Mouse (Mus musculus): ENCODE results near the gene Cnrip1. TPM values are rescaled to one million over a fixed set of nuclear protein-coding genes. Genes with fewer than 3 reads are reported as not detected.
A peak's percentile ranks its signal among the peaks of the same experiment; 100 is the strongest.
"Not testable (repeated sequence)": the region's sequence is repeated elsewhere in the genome, so short reads cannot be mapped to it uniquely, and the experiment has no call there.

The Cnrip1 gene
- total RNA-seq (2014; rRNA removed; ENCODE audit: low replicate concordance) (2.4 and 4.9 TPM in 2 replicates), polyA plus RNA-seq (2015; fragmentation: Nextera tagmentation; extraction: Ambion mirVana) (9.0 and 9.2 TPM in 2 replicates)

GRCm38 (mm10) chr11:17051545-17052475 lies at the start of gene Cnrip1, which contains the start of gene Plek:
TSS of gene Cnrip1 (plus strand) at chr11:17051586.
TSS of gene Plek (minus strand) at chr11:17052381.
- peak; percentile 87 for ATAC-seq (ENCODE audit: insufficient read depth, low read depth)
- no peak for TF ChIP-seq CTCF (IDR thresholded peaks at IDR 0.05; ENCODE audit: low read depth)
- no peak for TF ChIP-seq EP300 (IDR thresholded peaks at IDR 0.05; ENCODE audit: low read depth)
- 1% methylated on average over 36 of the region's 38 CpGs for WGBS
- Histone ChIP-seq H3K4me1 (ENCODE audit: control insufficient read depth, insufficient read depth) (peaks cover 4% of the 10 kb centered on the region; the same call in 1 of the 2 replicates), H3K36me3 (replicated peaks; ENCODE audit: control insufficient read depth, insufficient read depth, low read length) (no peaks in the 10 kb centered on the region), H3K4me2 (ENCODE audit: low read depth, low read length) (peak within 1 kb of the TSS; percentile 76), H3K9ac (replicated peaks; ENCODE audit: low read depth, low read length) (peak within 1 kb of the TSS; percentile 70), H3K27me3 (ENCODE audit: control insufficient read depth, insufficient read depth, low read length) (no peaks in the 10 kb centered on the region), H3K27ac (ENCODE audit: low read depth) (peak within 1 kb of the TSS; percentile 82), H3K4me3 (ENCODE audit: low read depth, low read length) (peak within 1 kb of the TSS; percentile 63), H3K9me3 (replicated peaks; ENCODE audit: control insufficient read depth, low read length) (no peaks in the 10 kb centered on the region)
- DNase-seq (ENCODE audit: low spot score): peak; percentile 41

- Histone ChIP-seq H3K4me3 (ENCODE audit: low read depth, low read length) (no peak overlapping the region), H3K27ac (ENCODE audit: low read depth) (no peak overlapping the region), H3K27me3 (ENCODE audit: control insufficient read depth, insufficient read depth, low read length) (no peaks in the 10 kb centered on the region), H3K9me3 (replicated peaks; ENCODE audit: control insufficient read depth, low read length) (no peaks in the 10 kb centered on the region), H3K4me2 (ENCODE audit: low read depth, low read length) (no peak overlapping the region), H3K4me1 (ENCODE audit: control insufficient read depth, insufficient read depth) (no peaks in the 10 kb centered on the region), H3K36me3 (replicated peaks; ENCODE audit: control insufficient read depth, insufficient read depth, low read length) (no peaks in the 10 kb centered on the region), H3K9ac (replicated peaks; ENCODE audit: low read depth, low read length) (no peak overlapping the region)
- no peak for ATAC-seq (ENCODE audit: insufficient read depth, low read depth)
- TF ChIP-seq EP300 (IDR thresholded peaks at IDR 0.05; ENCODE audit: low read depth) (no peak), CTCF (IDR thresholded peaks at IDR 0.05; ENCODE audit: low read depth) (no peak)
- DNase-seq (ENCODE audit: low spot score): no peak
- 68% methylated on average over 7 of the region's 7 CpGs for WGBS
These were observed 48.5 kb upstream of the Cnrip1 start for GRCm38 (mm10) chr11:17002739-17003373.

GRCm38 (mm10) chr11:17003757-17004156 lies 47.6 kb upstream of the Cnrip1 start:
- H3K4me1 ChIP-seq (ENCODE audit: control insufficient read depth, insufficient read depth): no peaks in the 10 kb centered on the region
- H3K27ac ChIP-seq (ENCODE audit: low read depth): no peak overlapping the region
- no peaks in the 10 kb centered on the region for H3K36me3 ChIP-seq (replicated peaks; ENCODE audit: control insufficient read depth, insufficient read depth, low read length)
- DNase-seq (ENCODE audit: low spot score): no peak
- H3K27me3 ChIP-seq (ENCODE audit: control insufficient read depth, insufficient read depth, low read length): no peaks in the 10 kb centered on the region
- no peak overlapping the region for H3K9ac ChIP-seq (replicated peaks; ENCODE audit: low read depth, low read length)
- ATAC-seq (ENCODE audit: insufficient read depth, low read depth): no peak
- no peak overlapping the region for H3K4me3 ChIP-seq (ENCODE audit: low read depth, low read length)
- TF ChIP-seq EP300 (IDR thresholded peaks at IDR 0.05; ENCODE audit: low read depth): no peak
- no peak for TF ChIP-seq CTCF (IDR thresholded peaks at IDR 0.05; ENCODE audit: low read depth)
- H3K4me2 ChIP-seq (ENCODE audit: low read depth, low read length): no peak overlapping the region
- no peaks in the 10 kb centered on the region for H3K9me3 ChIP-seq (replicated peaks; ENCODE audit: control insufficient read depth, low read length)
- WGBS: 65% methylated on average over 3 of the region's 3 CpGs

- peak; percentile 23 for DNase-seq (ENCODE audit: low spot score)
- no peak overlapping the region for H3K27ac ChIP-seq (ENCODE audit: low read depth)
- no peak overlapping the region for H3K9ac ChIP-seq (replicated peaks; ENCODE audit: low read depth, low read length)
- H3K36me3 ChIP-seq (replicated peaks; ENCODE audit: control insufficient read depth, insufficient read depth, low read length): no peaks in the 10 kb centered on the region
- WGBS: 51% methylated on average over 4 of the region's 4 CpGs
- no peak; the same call in 1 of the 2 replicates for ATAC-seq (ENCODE audit: insufficient read depth, low read depth)
- H3K9me3 ChIP-seq (replicated peaks; ENCODE audit: control insufficient read depth, low read length): no peaks in the 10 kb centered on the region
- H3K27me3 ChIP-seq (ENCODE audit: control insufficient read depth, insufficient read depth, low read length): no peaks in the 10 kb centered on the region
- no peak overlapping the region for H3K4me2 ChIP-seq (ENCODE audit: low read depth, low read length)
- H3K4me3 ChIP-seq (ENCODE audit: low read depth, low read length): no peak overlapping the region
- no peaks in the 10 kb centered on the region for H3K4me1 ChIP-seq (ENCODE audit: control insufficient read depth, insufficient read depth)
- TF ChIP-seq CTCF (IDR thresholded peaks at IDR 0.05; ENCODE audit: low read depth): no peak
- TF ChIP-seq EP300 (IDR thresholded peaks at IDR 0.05; ENCODE audit: low read depth): no peak
These were observed 46.2 kb upstream of the Cnrip1 start for GRCm38 (mm10) chr11:17004899-17005846.

- H3K27me3 ChIP-seq (ENCODE audit: control insufficient read depth, insufficient read depth, low read length); H3K9ac ChIP-seq (replicated peaks; ENCODE audit: low read depth, low read length); H3K4me2 ChIP-seq (ENCODE audit: low read depth, low read length); H3K4me1 ChIP-seq (ENCODE audit: control insufficient read depth, insufficient read depth); ATAC-seq (ENCODE audit: insufficient read depth, low read depth); DNase-seq (ENCODE audit: low spot score); H3K36me3 ChIP-seq (replicated peaks; ENCODE audit: control insufficient read depth, insufficient read depth, low read length); H3K9me3 ChIP-seq (replicated peaks; ENCODE audit: control insufficient read depth, low read length); H3K4me3 ChIP-seq (ENCODE audit: low read depth, low read length); H3K27ac ChIP-seq (ENCODE audit: low read depth): not testable (repeated sequence)
- 81% methylated on average over 2 of the region's 3 CpGs for WGBS
These were observed 44.9 kb upstream of the Cnrip1 start for GRCm38 (mm10) chr11:17006526-17006925.
